Mouse (Mus musculus) lung, postnatal 36 days (tissue): Measurements from ENCODE around the gene Dnase2b.

Experiments
- DNase-seq: peaks from one replicate; pipeline ENCODE4 v3.0.0; 2022; ENCODE audit warnings: mixed read lengths

Dnase2b gene

DNA sequence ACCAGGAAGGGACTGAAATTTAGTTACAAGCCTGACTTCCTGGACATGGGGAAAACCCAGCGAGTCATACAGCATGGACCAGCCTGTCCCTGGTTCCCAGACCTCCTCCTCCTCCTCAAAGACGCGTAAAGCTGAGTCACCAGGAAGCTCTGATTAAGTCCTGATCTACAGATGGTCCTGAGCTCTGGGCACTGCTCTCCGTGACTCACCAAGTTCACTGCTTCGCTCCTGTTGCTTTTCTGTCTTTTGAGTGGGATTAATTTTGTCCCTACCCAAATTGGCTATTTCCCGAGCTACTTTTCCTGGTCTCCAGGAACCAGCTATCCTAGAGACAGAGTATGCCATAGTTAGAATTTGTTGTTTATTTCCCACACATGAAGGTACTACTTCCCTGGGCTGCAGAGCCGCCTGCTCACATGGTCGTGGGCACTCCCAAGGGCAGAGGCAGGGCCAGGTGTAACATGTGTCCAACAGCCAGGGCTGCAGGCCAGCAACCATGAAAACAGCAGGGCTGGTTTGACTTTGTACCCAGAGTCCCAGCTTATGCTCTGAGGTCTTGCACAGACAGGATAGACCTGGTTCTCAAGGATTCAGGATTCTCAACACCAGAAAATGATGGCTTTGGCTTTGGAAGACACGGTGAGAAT, 47.4 kb downstream of the Dnase2b start:
- DNase-seq: no peak

DNA sequence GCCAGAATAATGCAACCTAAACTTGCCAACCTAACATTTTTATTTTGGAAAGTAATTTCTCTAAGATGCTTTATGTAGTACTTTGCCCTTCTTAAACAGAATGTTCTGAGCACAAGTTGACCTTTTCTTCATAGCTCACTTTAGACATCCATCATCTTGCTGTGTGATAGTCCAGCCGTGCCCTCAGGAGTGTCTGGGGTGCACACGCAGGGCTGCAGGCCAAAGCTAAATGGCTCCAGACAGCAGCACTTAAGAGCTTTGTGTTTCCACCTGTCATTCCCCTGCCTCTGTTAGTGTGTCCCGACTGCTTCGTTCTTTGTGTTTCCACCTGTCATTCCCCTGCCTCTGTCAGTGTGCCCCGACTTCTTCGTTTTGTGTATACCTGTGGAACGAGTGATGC, 48.0 kb downstream of the Dnase2b start:
- DNase-seq: no peak

DNA sequence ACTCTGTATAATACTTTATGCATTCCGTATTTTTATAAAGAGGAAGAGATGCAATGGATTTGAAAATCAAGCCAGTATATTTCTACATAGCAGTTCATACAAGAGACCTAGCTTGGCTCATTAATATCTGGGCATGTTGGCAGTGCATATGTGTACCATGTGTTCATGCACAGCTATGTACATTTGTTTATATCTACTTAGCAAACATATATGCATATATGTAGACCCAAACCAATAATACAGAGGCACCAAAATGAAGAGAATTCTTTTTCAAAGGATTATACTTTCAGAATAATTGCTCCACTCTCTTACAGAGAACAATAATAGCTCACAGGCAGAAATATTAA, 50.4 kb downstream of the Dnase2b start:
- DNase-seq: no peak

DNA sequence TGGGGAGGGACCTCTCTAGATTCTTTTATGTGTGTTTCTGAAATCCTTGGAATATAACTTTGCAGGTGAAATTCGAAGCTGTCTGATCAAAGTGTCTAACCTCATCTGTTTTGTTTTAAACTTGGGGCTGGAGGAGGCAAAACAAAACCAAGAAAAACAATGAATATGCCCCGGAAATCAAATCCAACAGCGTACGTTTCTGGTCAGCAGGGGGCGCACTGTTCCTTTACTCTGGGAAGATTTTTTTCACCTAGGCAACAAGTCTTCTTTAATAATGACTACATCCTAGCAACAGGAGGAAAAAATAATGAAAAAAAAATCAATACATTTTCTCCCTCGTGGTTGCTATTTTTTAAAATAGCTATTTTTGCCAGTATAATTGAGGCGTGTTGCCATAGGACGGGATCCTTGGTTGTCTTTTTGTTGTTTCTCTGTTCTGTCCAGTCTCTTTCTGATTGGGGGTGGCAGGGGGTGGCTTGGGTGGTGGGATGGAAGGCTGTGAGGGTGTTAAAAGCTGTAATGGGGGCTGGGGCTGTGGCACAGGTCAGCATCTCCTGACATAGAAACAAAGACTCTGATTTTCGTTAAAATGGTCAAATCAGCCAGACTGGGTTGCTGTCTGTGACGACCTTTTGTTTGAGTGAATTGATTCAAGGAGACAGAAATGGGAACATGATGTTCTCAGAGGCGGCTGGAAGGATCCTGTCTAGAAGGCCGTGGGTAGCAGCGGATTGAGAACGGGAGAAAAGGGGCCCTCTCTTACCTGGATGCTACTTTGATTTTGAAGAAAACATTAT, 50.9 kb downstream of the Dnase2b start:
- peak; percentile 86 for DNase-seq

DNA sequence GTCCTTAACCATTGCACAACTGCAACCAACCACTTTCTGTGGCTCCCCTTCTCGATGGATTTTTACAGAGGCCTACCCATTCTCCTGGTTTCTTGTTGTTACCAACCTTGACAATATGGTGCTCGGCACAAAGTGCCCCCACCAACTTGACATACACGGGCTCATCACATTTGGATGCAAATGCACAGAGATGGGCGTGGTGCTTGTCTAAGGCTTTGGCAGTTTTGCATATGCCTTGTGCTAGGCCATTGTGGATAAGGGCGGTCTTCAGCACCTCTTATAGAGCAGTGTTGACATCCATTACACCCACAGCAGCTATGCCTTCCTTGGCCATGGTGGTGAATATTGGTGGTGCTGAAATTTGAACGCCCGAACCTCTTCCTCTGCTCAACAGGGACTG, 52.5 kb downstream of the Dnase2b start:
- no peak for DNase-seq

DNA sequence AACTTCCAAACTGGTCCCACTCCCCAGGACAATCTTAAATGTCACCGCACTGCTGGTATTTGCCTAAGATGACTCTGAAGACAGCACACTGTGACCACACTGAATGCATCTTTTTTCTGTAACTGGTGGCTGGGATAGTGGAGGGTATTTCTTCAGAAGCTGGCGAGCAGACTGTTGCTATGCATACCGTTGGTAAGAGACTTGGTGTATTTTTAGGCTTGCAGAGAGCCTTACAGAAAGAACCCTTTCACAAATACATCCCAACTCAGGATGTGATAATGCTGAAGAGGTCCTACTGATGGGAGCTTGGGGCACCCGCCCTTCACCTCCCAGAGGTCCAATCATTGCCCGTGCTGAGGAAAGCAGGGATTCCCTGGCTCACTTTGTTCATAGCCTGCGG, 57.9 kb downstream of the Dnase2b start:
- DNase-seq: no peak

DNA sequence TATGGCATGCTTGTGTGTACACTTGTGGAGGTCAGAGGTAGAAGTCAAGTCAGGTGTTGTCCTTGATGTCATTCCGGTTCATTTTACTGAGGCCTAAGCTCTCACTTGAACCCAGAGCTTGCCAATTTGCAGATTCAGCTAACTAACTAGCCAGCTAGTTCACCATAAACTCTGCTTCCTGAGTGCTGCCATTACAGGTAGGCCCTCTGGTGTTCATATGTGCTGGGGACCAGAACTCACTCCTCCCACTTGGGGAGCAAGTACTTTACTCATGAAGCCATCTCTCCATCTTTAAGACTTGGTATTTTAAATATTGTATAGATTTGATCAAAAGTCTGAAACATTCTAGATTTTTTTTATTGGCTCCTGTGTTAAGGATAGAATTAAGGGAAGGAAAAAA, 58.8 kb downstream of the Dnase2b start:
- DNase-seq: no peak

DNA sequence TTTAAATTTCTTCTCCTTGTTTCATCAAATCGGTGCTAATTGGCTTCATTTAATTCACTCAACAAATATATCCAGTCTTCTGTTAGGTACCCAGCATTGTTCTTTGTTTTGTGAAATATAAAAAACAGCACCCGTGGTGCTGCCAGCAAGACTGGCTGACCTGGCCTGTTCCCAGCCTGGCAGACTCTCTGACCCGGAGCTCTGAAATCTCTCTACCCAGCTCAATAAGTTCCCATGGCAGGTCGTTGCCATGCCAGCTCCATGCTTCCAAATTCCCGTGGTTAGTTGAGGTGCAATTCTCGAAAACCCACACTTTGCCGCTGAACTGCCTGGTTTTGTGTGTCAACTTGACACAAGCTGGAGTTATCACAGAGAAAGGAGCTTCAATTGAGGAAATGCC, 60.6 kb downstream of the Dnase2b start:
- no peak for DNase-seq

DNA sequence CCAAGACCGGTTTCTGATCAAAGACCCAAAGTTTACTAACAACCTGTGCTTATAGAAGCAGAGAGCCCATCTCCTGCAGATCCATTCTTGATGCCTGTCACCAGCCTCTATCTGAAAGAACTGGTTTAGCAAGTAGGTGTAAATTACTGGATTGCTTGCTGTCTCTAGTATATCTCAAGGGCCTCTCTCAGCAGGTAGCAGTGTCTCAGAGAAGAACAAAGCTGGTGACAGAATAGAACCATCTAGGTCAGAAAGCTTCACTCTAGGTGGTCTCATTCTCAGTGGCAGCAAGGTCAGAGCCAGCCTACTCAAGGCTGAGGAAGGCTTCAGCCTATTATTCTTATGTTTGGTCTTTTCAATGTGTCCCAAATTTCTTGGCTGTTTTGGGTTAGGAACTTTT, 71.8 kb downstream of the Dnase2b start:
- no peak for DNase-seq

DNA sequence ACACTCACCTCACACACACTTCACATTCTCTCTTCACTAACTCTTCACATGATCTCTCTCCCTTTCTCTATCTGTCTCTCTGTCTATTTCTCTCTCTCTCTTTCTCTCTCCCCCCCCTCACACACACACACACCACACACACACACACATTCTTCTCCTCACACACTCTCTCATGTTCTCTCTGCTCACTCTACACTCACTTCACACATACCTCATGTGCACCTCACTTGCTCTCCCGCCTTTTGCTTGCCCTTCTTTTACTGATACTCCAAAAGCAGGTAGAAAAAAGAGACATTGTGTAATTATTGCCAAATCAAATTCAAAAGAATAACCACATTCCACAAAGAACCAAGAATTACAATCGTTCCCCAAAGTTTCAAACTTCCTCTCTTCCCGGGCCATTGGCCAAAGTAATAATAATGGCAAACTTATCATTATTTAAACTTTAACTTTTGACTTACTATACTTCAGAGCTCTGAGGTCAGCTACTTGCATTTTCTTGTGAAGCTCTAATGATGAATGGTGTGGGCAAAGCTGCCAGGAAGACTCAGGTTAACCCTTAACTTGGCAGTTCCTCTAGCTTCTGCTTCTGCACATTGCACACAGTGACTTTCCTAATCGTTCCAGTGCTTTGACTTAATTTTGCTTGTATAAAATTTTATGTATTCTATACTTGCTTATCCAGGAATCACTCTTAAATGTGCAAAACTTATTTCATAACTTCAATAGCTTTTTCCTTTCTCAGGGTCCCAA, 74.7 kb downstream of the Dnase2b start:
- DNase-seq: no peak

DNA sequence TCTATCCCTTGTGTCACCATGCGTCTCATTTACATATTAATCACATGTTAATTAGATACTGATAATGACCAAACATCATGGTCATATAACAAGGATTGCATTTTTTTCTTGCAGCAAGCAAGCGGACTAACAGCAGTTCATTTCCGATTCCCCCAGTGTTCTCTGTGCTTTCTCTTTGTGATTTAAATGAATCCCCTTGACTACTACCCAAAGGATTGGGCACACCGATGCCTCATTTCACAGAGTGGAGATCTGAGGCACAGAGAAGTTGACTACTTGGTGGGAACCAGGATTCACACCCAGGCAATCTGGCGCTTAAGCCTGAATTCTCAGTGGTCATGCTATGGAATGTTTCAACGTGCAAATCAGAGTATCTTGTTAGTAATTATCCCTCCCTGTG, 80.4 kb downstream of the Dnase2b start:
- DNase-seq: no peak
